Mouse (Mus musculus) cerebellum, adult 11-12 months (tissue): ENCODE measurements around the gene Mark3.

Experiments
- DNase-seq: peaks from one replicate; pipeline ENCODE4 v3.0.0; 2022

Mark3 gene

DNA sequence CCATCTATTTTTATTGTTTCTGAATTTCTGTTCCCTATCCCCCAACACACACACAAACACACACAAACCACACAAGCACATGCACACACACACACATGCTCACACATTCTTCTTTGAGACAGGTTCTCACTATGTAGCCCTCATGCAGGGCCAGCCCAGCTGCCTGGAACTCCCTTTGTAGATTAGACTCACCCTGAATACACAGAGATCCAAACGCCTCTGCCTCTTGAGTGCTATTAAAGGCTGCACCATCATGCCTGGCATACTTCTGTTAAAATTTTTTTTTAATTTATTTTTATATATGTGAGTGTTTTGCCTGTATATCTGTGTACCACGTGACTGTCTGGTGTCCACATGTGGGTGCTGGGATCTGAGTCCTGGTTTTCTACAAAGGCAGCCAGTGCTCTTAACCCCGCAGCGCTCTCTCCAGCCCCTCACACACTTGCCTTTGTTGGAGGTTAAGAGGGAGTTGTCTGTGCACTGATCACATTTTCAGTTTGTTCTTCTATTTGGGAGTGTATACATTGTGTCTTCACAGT is 12.0 kb upstream of the Mark3 start:
- no peak for DNase-seq

DNA sequence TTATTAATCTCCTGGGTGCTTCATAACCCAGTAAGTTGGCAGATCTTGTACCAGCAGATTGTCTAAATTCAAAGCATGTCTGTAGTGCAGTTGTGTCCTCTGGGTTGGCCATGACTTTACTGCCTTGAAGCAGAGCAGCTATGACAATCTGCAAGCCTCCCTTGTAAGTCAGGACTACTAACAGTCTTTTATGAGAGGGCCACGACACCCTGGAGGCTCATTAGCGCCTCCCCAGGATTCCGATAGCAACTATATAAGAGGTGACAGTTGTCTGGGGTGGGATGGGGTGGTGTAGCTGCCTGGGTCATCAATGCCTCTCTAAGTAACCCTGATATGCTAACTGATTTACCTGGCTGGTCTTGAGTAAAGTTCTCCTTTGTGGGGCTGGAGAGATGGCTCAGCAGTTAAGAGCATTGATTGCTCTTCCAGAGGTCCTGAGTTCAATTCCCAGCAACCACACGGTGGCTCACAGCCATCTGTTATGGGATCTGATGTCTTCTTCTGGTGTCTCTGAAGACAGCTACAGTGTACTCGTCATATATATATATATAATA is 11.2 kb upstream of the Mark3 start:
- DNase-seq = no peak

DNA sequence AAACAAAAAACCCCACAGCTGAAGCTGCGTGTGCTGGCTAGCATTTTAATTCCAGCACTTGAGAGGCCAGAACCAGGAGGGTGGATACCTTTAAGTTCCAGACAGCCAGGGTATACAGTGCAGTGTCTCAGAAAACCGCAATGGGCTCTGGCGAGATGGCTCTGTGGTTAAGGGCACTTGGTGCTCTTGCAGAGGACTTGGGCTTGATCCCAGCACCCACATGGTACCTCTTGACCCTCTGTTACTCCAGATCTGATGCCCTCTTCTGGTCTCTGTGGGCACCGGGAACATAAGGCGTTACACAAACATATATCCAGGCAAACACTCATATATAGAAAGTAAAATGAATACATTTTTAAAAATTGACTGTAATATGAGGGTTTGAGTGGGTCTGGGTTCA is 9.0 kb upstream of the Mark3 start:
- no peak for DNase-seq

DNA sequence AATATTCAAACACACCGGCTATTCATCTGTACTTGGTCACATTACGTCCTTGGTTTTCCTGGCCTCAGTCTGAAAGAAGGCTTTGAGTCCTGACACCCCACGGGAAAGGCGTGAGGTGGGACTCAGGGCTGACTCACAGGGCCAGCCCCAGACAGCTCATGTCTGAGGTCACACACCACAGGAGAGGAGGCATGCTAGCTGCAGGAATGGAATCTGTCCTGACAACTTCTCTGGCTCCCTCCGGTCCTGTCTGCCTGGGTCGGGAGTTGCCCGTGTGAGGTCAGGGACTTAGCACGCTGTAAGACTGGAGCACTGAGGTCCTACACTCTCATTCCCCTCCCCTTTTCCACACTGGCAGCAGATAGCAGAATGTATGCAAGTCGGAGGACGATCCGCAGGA is 5.5 kb upstream of the Mark3 start:
- DNase-seq = no peak

GRCm38 (mm10) chr12:111572406-111572805 is 1.9 kb upstream of the Mark3 start:
- DNase-seq = no peak

- DNase-seq = no peak
Observed at GRCm38 (mm10) chr12:111573315-111573714, 1.0 kb upstream of the Mark3 start.

- peak; percentile 58 for DNase-seq
Observed at GRCm38 (mm10) chr12:111574887-111575838, 840 bp downstream of the Mark3 start.

GRCm38 (mm10) chr12:111583058-111583457 is 8.7 kb downstream of the Mark3 start:
- DNase-seq = no peak

DNA sequence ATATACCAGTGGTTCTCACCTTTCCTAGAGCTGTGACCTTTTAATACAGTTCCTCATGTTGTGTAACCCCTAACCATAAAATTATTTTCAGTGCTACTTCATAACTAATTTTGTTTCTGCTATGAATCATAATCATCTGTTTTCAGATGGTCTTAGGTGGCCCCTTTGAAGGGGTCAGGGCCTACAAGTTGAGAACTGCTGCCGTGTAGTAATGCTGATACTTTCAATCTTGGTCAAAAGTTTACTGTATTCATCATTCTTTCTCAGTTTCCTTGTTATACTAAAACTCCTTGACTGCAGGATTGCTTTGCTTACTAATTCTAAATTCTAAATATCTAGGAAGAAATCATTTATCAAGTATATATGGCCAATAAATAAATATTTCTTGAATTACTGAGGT is 10.1 kb downstream of the Mark3 start:
- DNase-seq = no peak

DNA sequence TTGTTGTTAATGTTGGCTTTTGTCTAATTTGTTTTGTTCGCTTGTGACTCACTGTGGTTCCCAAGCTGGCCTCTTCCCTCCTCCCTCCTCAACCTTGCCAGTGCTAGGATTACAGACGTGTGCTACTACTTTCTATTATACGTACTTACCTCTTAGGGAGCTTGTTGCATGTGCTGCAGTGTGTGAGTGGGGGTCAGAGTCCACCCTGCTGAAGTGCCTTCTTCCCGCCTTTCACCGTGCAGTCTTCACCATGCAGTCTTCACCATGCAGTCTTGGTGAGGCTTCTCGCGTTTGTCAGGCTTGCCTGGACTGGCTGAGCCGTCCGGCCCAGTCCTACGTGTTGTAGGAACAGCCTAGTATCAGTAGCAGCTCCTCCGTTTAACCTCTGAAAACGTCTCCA is 12.9 kb downstream of the Mark3 start:
- DNase-seq = no peak

GRCm38 (mm10) chr12:111592407-111593021 is 18.2 kb downstream of the Mark3 start:
- no peak for DNase-seq

GRCm38 (mm10) chr12:111593775-111594174 is 19.5 kb downstream of the Mark3 start:
- DNase-seq = no peak

- no peak for DNase-seq
Observed at GRCm38 (mm10) chr12:111597310-111597709, 23.0 kb downstream of the Mark3 start.

DNA sequence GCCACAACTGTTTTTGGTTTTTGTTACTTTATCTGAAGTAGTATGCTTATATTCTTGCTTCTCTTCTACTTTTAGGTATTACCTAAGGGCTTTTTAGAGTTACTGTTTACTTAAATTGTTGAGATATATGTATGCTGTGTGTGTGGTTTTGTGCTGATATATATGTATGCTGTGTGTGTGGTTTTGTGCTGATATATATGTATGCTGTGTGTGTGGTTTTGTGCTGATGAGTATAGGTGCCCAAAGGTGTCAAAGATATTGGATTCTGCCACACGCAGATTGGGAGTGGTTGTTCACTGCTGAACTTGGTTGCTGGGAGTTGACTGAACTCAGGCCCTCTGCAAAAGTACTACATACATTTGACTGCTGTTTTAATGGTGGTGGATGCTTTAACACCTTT is 24.6 kb downstream of the Mark3 start:
- DNase-seq = no peak

- DNase-seq = no peak
Observed at GRCm38 (mm10) chr12:111599640-111600039, 25.3 kb downstream of the Mark3 start.

- DNase-seq = no peak
Observed at GRCm38 (mm10) chr12:111603871-111604270, 29.5 kb downstream of the Mark3 start.

- no peak for DNase-seq
Observed at GRCm38 (mm10) chr12:111605619-111606018, 31.3 kb downstream of the Mark3 start.

GRCm38 (mm10) chr12:111608015-111608414 is 33.7 kb downstream of the Mark3 start:
- no peak for DNase-seq

DNA sequence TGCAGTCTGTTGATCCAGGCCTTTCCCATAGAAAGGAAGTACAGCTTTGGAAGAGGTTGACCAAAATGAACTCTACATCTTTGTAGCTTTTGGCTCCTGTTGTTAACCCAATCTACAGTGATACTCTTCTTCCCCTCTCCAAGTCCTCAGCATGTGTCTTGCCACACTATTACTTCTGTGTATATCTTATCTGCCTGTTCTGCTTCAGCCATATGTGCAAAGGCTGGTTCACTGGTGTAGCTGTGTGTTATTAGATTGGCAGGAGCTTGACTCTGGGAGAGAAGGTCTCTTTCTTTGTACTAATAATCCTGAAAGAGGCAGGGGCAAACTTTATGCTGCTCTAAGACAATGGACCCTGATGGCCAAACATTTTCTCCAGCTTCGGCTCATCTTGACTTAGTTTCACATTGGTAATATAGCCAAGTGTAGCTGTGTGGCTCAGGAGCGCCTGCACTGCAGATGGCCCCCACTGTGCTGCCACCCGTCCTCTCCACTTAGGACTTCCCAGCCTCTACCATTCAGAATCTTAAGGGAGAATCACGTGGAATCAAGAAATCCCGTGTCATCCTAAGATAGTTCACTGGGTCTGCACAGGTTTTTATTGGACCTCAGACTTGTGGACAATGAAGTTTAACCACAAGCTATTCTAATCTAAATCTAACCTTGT is 40.3 kb downstream of the Mark3 start:
- no peak for DNase-seq

- DNase-seq = no peak
Observed at GRCm38 (mm10) chr12:111618266-111618665, 43.9 kb downstream of the Mark3 start.

GRCm38 (mm10) chr12:111648061-111648645 is 73.8 kb downstream of the Mark3 start:
- DNase-seq = peak; percentile 56

GRCm38 (mm10) chr12:111652953-111653352 is 78.6 kb downstream of the Mark3 start:
- no peak for DNase-seq

- peak; percentile 78 for DNase-seq
Observed at GRCm38 (mm10) chr12:111653434-111653833, 79.1 kb downstream of the Mark3 start.
